Mouse (Mus musculus) forebrain, postnatal 0 days (tissue): ENCODE data around the gene Agfg2. TPM values are rescaled to one million over a fixed set of nuclear protein-coding genes. Genes with fewer than 3 reads are reported as not detected.
"Not testable (repeated sequence)": the region's sequence is repeated elsewhere in the genome, so short reads cannot be mapped to it uniquely, and the experiment has no call there.

Source experiments
- ATAC-seq: fragments of 200-750 bp; cut with Nextera tagmentation; 2 replicates; pipeline ENCODE4 v1.8.0; 2017; ENCODE audit warnings: mild to moderate bottlenecking, moderate library complexity
- DNase-seq: peaks from one replicate; pipeline ENCODE4 v3.0.0-alpha.2; 2015
- H3K27ac ChIP-seq: fragments of 300-500 bp; sonication (generic); 2 replicates; pipeline ENCODE4 v1.5.1; 2014; ENCODE audit warnings: low read depth, mild to moderate bottlenecking, antibody characterized with exemption, low read length, moderate library complexity, mixed read lengths
- H3K27me3 ChIP-seq: fragments of 300-500 bp; sonication (generic); 2 replicates; pipeline ENCODE4 v1.6.1; 2014; ENCODE audit warnings: mild to moderate bottlenecking, low read length, mixed read lengths; ENCODE audit not compliant: insufficient read depth
- H3K36me3 ChIP-seq: fragments of 300-500 bp; sonication (generic); 2 replicates; pipeline ENCODE4 v1.6.1; 2014; ENCODE audit warnings: mild to moderate bottlenecking, moderate library complexity; ENCODE audit not compliant: insufficient read depth
- H3K4me1 ChIP-seq: fragments of 300-500 bp; sonication (generic); 2 replicates; pipeline ENCODE4 v1.6.1; 2014; ENCODE audit warnings: antibody characterized with exemption; ENCODE audit not compliant: insufficient read depth
- H3K4me2 ChIP-seq: fragments of 300-500 bp; sonication (generic); 2 replicates; pipeline ENCODE4 v1.6.1; 2014; ENCODE audit warnings: low read depth, mild to moderate bottlenecking, moderate library complexity
- H3K4me3 ChIP-seq: fragments of 300-500 bp; sonication (generic); 2 replicates; pipeline ENCODE4 v1.5.1; 2014; ENCODE audit warnings: low read depth, low read length, mixed read lengths
- H3K9ac ChIP-seq: fragments of 300-500 bp; sonication (generic); 2 replicates; pipeline ENCODE4 v1.6.1; 2014; ENCODE audit warnings: mild to moderate bottlenecking
- H3K9me3 ChIP-seq: fragments of 300-500 bp; sonication (generic); 2 replicates; pipeline ENCODE4 v1.6.1; 2016; ENCODE audit warnings: low read length
- CTCF ChIP-seq: sonication (generic); IDR thresholded peaks from 2 replicates; pipeline ENCODE4 v1.5.1; 2016; ENCODE audit warnings: antibody characterized with exemption, control low read depth, low read depth
- WGBS: fragments of 180-500 bp; shearing (Covaris S2); extraction: QIAGEN DNeasy Blood & Tissue Kit; methylation state at CpG from one replicate; pipeline ENCODE4 v1.1.7; 2014; 5-methylcytosine and 5-hydroxymethylcytosine counted together
- polyA plus RNA-seq: library from polyadenylated mRNA; unstranded; fragments of >200 nt; fragmentation: Nextera tagmentation; extraction: Ambion mirVana; gene quantifications from 2 replicates; pipeline ENCODE4 v1.2.1, GENCODE M21; 2015
- total RNA-seq: library from RNA; depleted of rRNA; stranded (reverse); fragments of >200 nt; gene quantifications from 2 replicates; pipeline ENCODE4 v1.2.3, GENCODE M21; 2014

Gene Agfg2
- total and polyA plus RNA-seq, 2 experiments from 2014 or later: 15.0 to 18.7 TPM

DNA sequence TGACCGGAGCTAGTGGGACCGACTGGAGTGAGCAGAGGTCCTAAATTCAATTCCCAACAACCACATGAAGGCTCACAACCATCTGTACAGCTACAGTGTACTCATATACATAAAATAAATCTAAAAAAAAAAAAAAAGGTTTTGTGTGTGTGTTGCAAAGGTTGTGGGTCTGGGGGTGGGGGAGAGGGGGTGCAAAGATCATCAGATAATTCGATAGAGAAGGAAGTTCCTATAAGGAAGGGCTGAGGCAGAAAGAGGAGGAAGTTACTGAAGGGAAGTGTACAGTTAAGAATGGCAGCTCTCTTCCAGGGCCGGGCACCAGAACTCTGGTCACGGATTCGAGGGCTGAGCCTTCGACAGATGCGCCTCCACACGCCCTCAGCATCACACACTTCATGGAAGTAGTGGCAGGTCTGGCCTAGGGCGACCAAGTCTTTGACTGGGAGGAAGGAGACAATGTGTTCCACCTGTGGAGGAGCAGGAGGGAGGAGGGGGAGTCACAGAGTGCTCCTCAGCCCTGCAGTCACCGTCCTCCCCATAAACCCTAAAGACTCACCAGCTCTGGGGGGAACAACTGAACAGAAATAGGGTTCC is 60.5 kb downstream of the Agfg2 start:
- ATAC-seq (no peak), DNase-seq (no peak)
- Histone ChIP-seq H3K4me3 (no peak overlapping the region), H3K9ac (no peak overlapping the region), H3K4me2 (no peak overlapping the region), H3K36me3 (no peaks in the 10 kb centered on the region), H3K9me3 (no peaks in the 10 kb centered on the region), H3K27ac (no peak overlapping the region), H3K4me1 (0 out of 2 replicates have a peak, but pooled peaks cover 5% of the 10 kb centered on the region), H3K27me3 (no peaks in the 10 kb centered on the region)
- 84% methylated on average over 11 of the region's 11 CpGs for WGBS
- no peak for TF ChIP-seq CTCF

DNA sequence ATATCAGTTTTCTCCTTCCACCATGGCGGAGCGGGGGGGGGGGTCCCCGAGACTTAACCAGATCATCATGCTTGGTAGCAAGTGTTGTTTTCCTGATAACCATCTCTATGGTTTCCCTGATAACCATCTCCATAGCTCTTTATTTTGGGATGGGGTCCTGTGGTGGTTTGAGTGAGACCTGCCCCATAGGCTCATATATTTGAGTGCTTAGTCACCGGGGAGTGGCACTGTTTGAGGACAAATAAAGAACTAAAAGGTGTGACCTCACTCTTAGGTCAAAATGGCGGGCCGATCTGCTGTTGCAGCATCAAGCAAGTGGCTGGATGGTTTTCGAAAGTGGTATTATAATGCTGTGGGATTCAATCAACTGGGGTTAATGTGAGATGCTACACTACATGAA is 69.2 kb downstream of the Agfg2 start:
- Histone ChIP-seq H3K4me2 (no peak overlapping the region), H3K36me3 (no peaks in the 10 kb centered on the region), H3K9me3 (no peaks in the 10 kb centered on the region), H3K27me3 (no peaks in the 10 kb centered on the region), H3K9ac (no peak overlapping the region), H3K27ac (no peak overlapping the region), H3K4me3 (no peak overlapping the region), H3K4me1 (no peaks in the 10 kb centered on the region)
- no peak for DNase-seq
- TF ChIP-seq CTCF: no peak
- ATAC-seq: no peak
- WGBS: 90% methylated on average over 7 of the region's 7 CpGs

DNA sequence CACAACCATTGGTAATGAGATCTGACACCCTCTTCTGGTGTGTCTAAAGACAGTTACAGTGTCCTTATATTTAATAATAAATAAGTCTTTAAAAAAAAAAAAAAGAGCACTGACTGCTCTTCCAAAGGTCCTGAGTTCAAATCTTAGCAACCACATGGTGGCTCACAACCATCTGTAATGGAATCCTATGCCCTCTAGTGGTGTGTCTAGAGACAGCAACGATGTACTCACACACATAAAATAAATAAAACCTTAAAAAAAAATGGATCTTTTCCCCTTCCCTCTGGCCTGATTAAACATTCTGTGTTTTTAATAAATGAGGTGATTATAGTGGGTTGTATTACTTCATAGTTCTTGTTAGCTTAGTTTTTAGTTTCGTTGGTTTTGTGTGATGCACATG is 69.6 kb downstream of the Agfg2 start:
- WGBS: 94% methylated on average over 2 of the region's 2 CpGs
- not testable (repeated sequence) for H3K36me3 ChIP-seq, H3K4me3 ChIP-seq, H3K9ac ChIP-seq, DNase-seq, H3K4me1 ChIP-seq, H3K27ac ChIP-seq, H3K4me2 ChIP-seq, H3K9me3 ChIP-seq, ATAC-seq, H3K27me3 ChIP-seq
- peak; percentile 18 for TF ChIP-seq CTCF

DNA sequence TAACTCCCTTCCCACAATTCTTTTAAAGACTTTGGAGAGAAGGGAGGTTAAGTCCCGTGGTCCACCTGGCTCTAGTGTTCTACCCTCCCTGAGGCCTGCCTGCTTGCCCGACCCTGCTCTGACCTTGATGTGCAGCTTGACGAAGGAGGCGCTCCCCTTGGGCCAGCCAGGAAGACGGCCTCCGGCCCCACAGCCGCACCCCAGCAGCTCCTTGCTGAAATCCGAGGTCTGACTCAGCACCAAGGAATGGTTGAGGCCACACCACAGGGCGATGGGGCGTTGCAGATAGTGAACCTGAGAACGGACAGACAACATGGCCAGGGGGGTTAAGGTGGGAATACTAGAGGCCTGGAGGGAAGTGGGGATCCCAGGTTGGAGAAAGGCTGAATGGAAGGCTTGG is 71.0 kb downstream of the Agfg2 start, which contains the start of gene Pcolce:
Gene Pcolce, minus strand, starts transcription at position 235 of the 400 bp plus-strand sequence.
- Histone ChIP-seq H3K9ac (no peak within 1 kb of the TSS), H3K27ac (no peak within 1 kb of the TSS), H3K27me3 (0 out of 2 replicates have a peak, but pooled peaks cover 5% of the 10 kb centered on the region), H3K4me3 (no peak within 1 kb of the TSS), H3K4me1 (no peaks in the 10 kb centered on the region), H3K9me3 (no peaks in the 10 kb centered on the region), H3K36me3 (no peaks in the 10 kb centered on the region), H3K4me2 (no peak within 1 kb of the TSS)
- no peak for TF ChIP-seq CTCF
- DNase-seq (no peak), ATAC-seq (no peak)
- 68% methylated on average over 11 of the region's 11 CpGs for WGBS

DNA sequence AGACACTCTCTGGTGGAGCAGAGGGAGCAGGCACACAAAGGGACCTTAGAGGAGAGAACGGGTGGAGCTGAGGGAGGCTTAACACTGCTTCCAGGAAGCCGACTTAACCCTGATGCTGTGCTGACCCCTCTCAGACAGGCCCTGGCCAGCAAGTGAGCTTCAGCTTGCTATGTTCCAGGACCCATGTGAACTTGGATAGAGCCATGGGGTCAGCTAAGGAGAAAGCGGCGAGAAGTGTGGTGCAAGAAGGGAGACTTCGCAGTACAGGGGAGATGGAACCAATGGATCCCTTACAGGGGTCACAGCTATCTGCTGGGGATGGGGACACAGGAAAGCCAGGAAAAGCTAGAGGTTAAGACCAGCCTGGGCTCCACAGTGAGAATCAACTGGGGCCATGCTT is 71.5 kb downstream of the Agfg2 start:
- Histone ChIP-seq H3K4me2 (no peak overlapping the region), H3K4me1 (no peaks in the 10 kb centered on the region), H3K9ac (no peak overlapping the region), H3K4me3 (no peak overlapping the region), H3K9me3 (no peaks in the 10 kb centered on the region), H3K36me3 (no peaks in the 10 kb centered on the region), H3K27ac (no peak overlapping the region), H3K27me3 (0 out of 2 replicates have a peak, but pooled peaks cover 6% of the 10 kb centered on the region)
- TF ChIP-seq CTCF: no peak
- WGBS: 64% methylated on average over 5 of the region's 5 CpGs
- DNase-seq (no peak), ATAC-seq (no peak)

DNA sequence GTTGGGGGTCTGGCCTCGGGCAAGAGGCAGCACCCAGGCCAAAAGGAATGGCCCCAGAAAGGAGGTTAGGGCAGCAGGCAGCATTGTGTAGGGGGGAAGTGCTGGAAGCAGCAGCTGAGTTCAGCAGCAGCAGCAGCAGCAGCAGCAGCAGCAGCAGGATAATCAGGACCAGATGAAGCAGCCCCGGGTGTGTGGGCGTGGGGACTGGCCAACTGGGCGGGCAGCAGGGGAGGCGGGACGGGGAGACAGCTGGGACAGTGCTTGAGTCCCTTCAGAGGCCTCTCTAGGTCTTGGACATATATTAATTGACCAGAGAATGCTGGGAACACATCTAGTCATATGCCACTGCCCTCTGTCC is 73.3 kb downstream of the Agfg2 start:
- no peak for DNase-seq
- Histone ChIP-seq H3K4me1 (no peaks in the 10 kb centered on the region), H3K27ac (no peak overlapping the region)

DNA sequence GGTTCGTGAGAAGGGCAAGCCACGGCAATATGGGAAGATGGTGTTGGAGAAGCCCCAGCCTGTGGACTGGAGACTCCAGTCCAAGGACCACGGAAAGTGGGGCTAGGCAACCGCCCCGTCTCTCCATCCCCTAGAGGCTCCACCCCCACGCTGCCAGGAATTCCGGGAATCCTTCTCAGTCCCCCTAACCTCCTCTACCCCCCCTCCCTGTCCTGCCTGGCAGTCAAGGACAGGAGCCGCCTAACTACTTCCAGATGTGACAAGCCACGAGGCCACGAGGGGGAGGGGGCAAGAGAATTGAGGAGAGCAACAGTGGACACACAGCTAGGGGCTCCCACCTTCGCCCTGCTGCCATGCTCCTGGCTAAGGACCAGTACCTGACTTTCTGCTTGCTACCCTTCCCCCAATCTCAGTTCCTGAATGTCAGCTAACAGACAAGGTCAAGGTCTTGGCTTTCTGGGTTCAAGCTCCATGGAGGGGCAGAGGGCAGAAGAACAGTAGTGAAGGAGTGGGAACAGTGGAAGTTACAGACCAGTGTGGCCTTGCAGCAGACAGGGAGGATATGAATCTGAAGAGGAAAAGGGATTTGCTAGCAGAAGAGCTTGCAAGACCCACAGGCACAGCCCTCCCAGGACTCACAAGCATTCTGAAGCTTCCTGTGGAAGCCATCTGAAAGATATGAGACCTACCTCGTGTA is 73.8 kb downstream of the Agfg2 start:
- Histone ChIP-seq H3K27ac (no peak overlapping the region), H3K27me3 (peaks cover 6% of the 10 kb centered on the region; the same call in 1 of the 2 replicates), H3K9me3 (no peaks in the 10 kb centered on the region), H3K9ac (no peak overlapping the region), H3K4me3 (no peak overlapping the region), H3K4me1 (no peaks in the 10 kb centered on the region), H3K36me3 (no peaks in the 10 kb centered on the region), H3K4me2 (no peak overlapping the region)
- ATAC-seq (no peak), DNase-seq (no peak)
- no peak for TF ChIP-seq CTCF
- WGBS: 16% methylated on average over 12 of the region's 12 CpGs

More for the DNA sequence above, 73.3 kb downstream of the Agfg2 start:
- Histone ChIP-seq H3K4me2 (no peak overlapping the region), H3K27me3 (peaks cover 6% of the 10 kb centered on the region; the same call in 1 of the 2 replicates), H3K36me3 (no peaks in the 10 kb centered on the region), H3K9me3 (no peaks in the 10 kb centered on the region), H3K4me3 (no peak overlapping the region), H3K9ac (no peak overlapping the region)
- no peak for ATAC-seq
- no peak for TF ChIP-seq CTCF
- 15% methylated on average over 6 of the region's 6 CpGs for WGBS
